Mouse (Mus musculus): Measurements from ENCODE around the gene Zfp503. TPM values are rescaled to one million over a fixed set of nuclear protein-coding genes. Genes with fewer than 3 reads are reported as not detected.
A peak's percentile ranks its signal among the peaks of the same experiment; 100 is the strongest.

Gene Zfp503
- polyA plus RNA-seq, 1 experiment = 4.4 TPM

- TF ChIP-seq POLR2A (IDR thresholded peaks at IDR 0.05; ENCODE audit: borderline replicate concordance, insufficient read depth, low read length) = no peak
- no peak for TF ChIP-seq CTCF (IDR thresholded peaks at IDR 0.05; ENCODE audit: borderline replicate concordance, insufficient read depth, low read depth, low read length)
- no peak for DNase-seq
- Histone ChIP-seq H3K27me3 (ENCODE audit: control insufficient read depth, insufficient read depth, low read length) (no peaks in the 10 kb centered on the region), H3K4me3 (replicated peaks; ENCODE audit: insufficient read depth, low read depth, low read length) (peak overlapping the region; percentile 24), H3K27ac (ENCODE audit: insufficient read depth, low read length) (no peak overlapping the region), H3K4me1 (ENCODE audit: control insufficient read depth, insufficient read depth, low read length) (peaks cover 3% of the 10 kb centered on the region; the same call in 1 of the 2 replicates)
- 63% methylated on average over 12 of the region's 12 CpGs for WGBS
Observed at GRCm38 (mm10) chr14:22019949-22020845, 30.8 kb upstream of the Zfp503 start.

GRCm38 (mm10) chr14:22019252-22019948 lies 30.0 kb upstream of the Zfp503 start, which contains the start of gene Lrmda:
Lrmda (plus strand) TSS chr14:22019712.
- Histone ChIP-seq H3K4me3 (replicated peaks; ENCODE audit: insufficient read depth, low read depth, low read length) (peak within 1 kb of the TSS; percentile 24), H3K27me3 (ENCODE audit: control insufficient read depth, insufficient read depth, low read length) (no peaks in the 10 kb centered on the region), H3K4me1 (ENCODE audit: control insufficient read depth, insufficient read depth, low read length) (peaks cover 3% of the 10 kb centered on the region; the same call in 1 of the 2 replicates), H3K27ac (ENCODE audit: insufficient read depth, low read length) (no peak within 1 kb of the TSS)
- no peak for TF ChIP-seq CTCF (IDR thresholded peaks at IDR 0.05; ENCODE audit: borderline replicate concordance, insufficient read depth, low read depth, low read length)
- TF ChIP-seq POLR2A (IDR thresholded peaks at IDR 0.05; ENCODE audit: borderline replicate concordance, insufficient read depth, low read length) = no peak
- peak; percentile 26 to 31 for DNase-seq
- WGBS = 4% methylated on average over 33 of the region's 33 CpGs

- TF ChIP-seq CTCF (IDR thresholded peaks at IDR 0.05; ENCODE audit: borderline replicate concordance, insufficient read depth, low read depth, low read length) (no peak), POLR2A (IDR thresholded peaks at IDR 0.05; ENCODE audit: borderline replicate concordance, insufficient read depth, low read length) (no peak)
- H3K4me1 ChIP-seq (ENCODE audit: control insufficient read depth, insufficient read depth, low read length) = peaks cover 3% of the 10 kb centered on the region; the same call in 1 of the 2 replicates
- DNase-seq = no peak
- H3K4me3 ChIP-seq (replicated peaks; ENCODE audit: insufficient read depth, low read depth, low read length) = no peak overlapping the region
- H3K27me3 ChIP-seq (ENCODE audit: control insufficient read depth, insufficient read depth, low read length) = no peaks in the 10 kb centered on the region
- WGBS = 33% methylated on average over 5 of the region's 5 CpGs
- H3K27ac ChIP-seq (ENCODE audit: insufficient read depth, low read length) = no peak overlapping the region
Observed at GRCm38 (mm10) chr14:22017011-22017410, 27.6 kb upstream of the Zfp503 start.

DNA sequence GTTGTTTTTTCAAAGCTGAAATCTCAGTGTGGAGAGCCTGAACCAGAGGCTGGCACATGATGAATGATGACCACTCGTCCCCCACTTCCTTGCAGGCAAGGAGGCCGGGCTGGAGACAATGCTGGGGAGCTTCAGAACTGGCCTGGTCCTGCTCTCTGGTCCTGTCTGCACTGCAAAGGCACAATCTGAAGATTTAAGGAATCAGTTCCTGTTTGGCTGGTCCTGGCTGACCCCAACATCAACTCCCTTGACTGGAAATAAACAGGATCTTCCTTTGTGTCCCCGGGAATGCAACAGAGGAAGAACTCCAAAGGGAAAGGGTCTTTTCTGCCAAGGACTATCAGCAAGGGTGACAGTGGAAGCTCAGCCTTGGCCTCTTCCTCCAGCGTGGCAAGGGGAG lies 25.4 kb upstream of the Zfp503 start:
- Histone ChIP-seq H3K27ac (ENCODE audit: insufficient read depth, low read length) (no peak overlapping the region), H3K27me3 (ENCODE audit: control insufficient read depth, insufficient read depth, low read length) (no peaks in the 10 kb centered on the region), H3K4me3 (replicated peaks; ENCODE audit: insufficient read depth, low read depth, low read length) (no peak overlapping the region), H3K4me1 (ENCODE audit: control insufficient read depth, insufficient read depth, low read length) (peaks cover 1% of the 10 kb centered on the region; the same call in 1 of the 2 replicates)
- 66% methylated on average over 4 of the region's 4 CpGs for WGBS
- DNase-seq = no peak
- no peak for TF ChIP-seq POLR2A (IDR thresholded peaks at IDR 0.05; ENCODE audit: borderline replicate concordance, insufficient read depth, low read length)

GRCm38 (mm10) chr14:22014315-22014714 lies 24.9 kb upstream of the Zfp503 start:
- Histone ChIP-seq H3K4me3 (replicated peaks; ENCODE audit: insufficient read depth, low read depth, low read length) (no peak overlapping the region), H3K27ac (ENCODE audit: insufficient read depth, low read length) (no peak overlapping the region), H3K27me3 (ENCODE audit: control insufficient read depth, insufficient read depth, low read length) (no peaks in the 10 kb centered on the region), H3K4me1 (ENCODE audit: control insufficient read depth, insufficient read depth, low read length) (no peaks in the 10 kb centered on the region)
- WGBS = 90% methylated on average over 5 of the region's 5 CpGs
- TF ChIP-seq CTCF (IDR thresholded peaks at IDR 0.05; ENCODE audit: borderline replicate concordance, insufficient read depth, low read depth, low read length) (no peak), POLR2A (IDR thresholded peaks at IDR 0.05; ENCODE audit: borderline replicate concordance, insufficient read depth, low read length) (no peak)
- DNase-seq = no peak

DNA sequence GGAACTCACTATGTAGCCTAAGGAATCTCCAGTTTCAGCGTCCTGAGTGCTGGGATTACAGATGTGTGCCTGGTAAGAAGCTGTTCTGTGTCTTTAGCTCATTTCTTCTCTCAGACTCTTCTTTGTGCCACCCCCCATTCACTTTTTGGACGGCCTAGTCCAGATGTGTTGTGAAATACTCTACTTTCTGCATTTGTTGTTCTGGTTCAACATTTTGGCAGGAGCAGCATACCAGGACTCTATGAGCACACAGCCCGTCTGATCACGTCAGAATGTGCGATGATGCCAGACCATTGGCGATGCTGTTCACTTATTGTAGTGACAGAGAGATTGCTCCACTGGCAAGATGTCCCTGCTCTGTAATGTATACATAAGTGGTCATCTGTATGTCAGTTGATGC lies 17.6 kb upstream of the Zfp503 start:
- H3K27ac ChIP-seq (ENCODE audit: insufficient read depth, low read length) = no peak overlapping the region
- no peak for TF ChIP-seq CTCF (IDR thresholded peaks at IDR 0.05; ENCODE audit: borderline replicate concordance, insufficient read depth, low read depth, low read length)
- no peak for TF ChIP-seq POLR2A (IDR thresholded peaks at IDR 0.05; ENCODE audit: borderline replicate concordance, insufficient read depth, low read length)
- 71% methylated on average over 6 of the region's 6 CpGs for WGBS
- no peaks in the 10 kb centered on the region for H3K27me3 ChIP-seq (ENCODE audit: control insufficient read depth, insufficient read depth, low read length)
- no peak for DNase-seq
- H3K4me1 ChIP-seq (ENCODE audit: control insufficient read depth, insufficient read depth, low read length) = no peaks in the 10 kb centered on the region
- H3K4me3 ChIP-seq (replicated peaks; ENCODE audit: insufficient read depth, low read depth, low read length) = no peak overlapping the region

- H3K4me1 ChIP-seq (ENCODE audit: control insufficient read depth, insufficient read depth, low read length) = no peaks in the 10 kb centered on the region
- TF ChIP-seq CTCF (IDR thresholded peaks at IDR 0.05; ENCODE audit: borderline replicate concordance, insufficient read depth, low read depth, low read length) = no peak
- TF ChIP-seq POLR2A (IDR thresholded peaks at IDR 0.05; ENCODE audit: borderline replicate concordance, insufficient read depth, low read length) = no peak
- no peak overlapping the region for H3K4me3 ChIP-seq (replicated peaks; ENCODE audit: insufficient read depth, low read depth, low read length)
- H3K27ac ChIP-seq (ENCODE audit: insufficient read depth, low read length) = no peak overlapping the region
- no peak for DNase-seq
- H3K27me3 ChIP-seq (ENCODE audit: control insufficient read depth, insufficient read depth, low read length) = no peaks in the 10 kb centered on the region
- 46% methylated on average over 4 of the region's 4 CpGs for WGBS
Observed at GRCm38 (mm10) chr14:22004943-22005342, 15.5 kb upstream of the Zfp503 start.
